Mouse (Mus musculus) megakaryocyte, embryonic 14.5 days (primary cell): Measurements from ENCODE around the gene Ep300. TPM values are rescaled to one million over a fixed set of nuclear protein-coding genes. Genes with fewer than 3 reads are reported as not detected.
"Not testable (repeated sequence)": the region's sequence is repeated elsewhere in the genome, so short reads cannot be mapped to it uniquely, and the experiment has no call there.

Source experiments
- H3K27me3 ChIP-seq: replicated peaks from 2 replicates; pipeline ENCODE3; 2012; ENCODE audit warnings: inconsistent platforms
- H3K36me3 ChIP-seq: replicated peaks from 2 replicates; pipeline ENCODE3; 2012; ENCODE audit warnings: low read length, inconsistent platforms, mixed read lengths
- H3K4me1 ChIP-seq: 2 replicates; pipeline ENCODE4 v1.6.1; 2012; ENCODE audit warnings: inconsistent platforms
- H3K4me3 ChIP-seq: replicated peaks from 2 replicates; pipeline ENCODE3; 2012; ENCODE audit warnings: moderate library complexity, mild to moderate bottlenecking, inconsistent platforms
- H3K9me3 ChIP-seq: 2 replicates; pipeline ENCODE4 v1.6.1; 2012; ENCODE audit warnings: inconsistent platforms
- FLI1 ChIP-seq: IDR thresholded peaks from 2 replicates; pipeline ENCODE4 v1.6.1; 2012; ENCODE audit warnings: low read length, inconsistent platforms, mixed read lengths
- GATA1 ChIP-seq: IDR thresholded peaks from 3 replicates; pipeline ENCODE4 v1.6.1; 2012; ENCODE audit warnings: mixed read lengths, low read length, inconsistent platforms, borderline replicate concordance
- polyA plus RNA-seq: library from polyadenylated mRNA; stranded (reverse); fragments of >175 nt; gene quantifications from 2 replicates; pipeline ENCODE4 v1.2.3, GENCODE M21; 2012; ENCODE audit warnings: low replicate concordance; ENCODE audit not compliant: insufficient read depth

Ep300 gene
- polyA plus RNA-seq, 1 experiment: 8.5 TPM

DNA sequence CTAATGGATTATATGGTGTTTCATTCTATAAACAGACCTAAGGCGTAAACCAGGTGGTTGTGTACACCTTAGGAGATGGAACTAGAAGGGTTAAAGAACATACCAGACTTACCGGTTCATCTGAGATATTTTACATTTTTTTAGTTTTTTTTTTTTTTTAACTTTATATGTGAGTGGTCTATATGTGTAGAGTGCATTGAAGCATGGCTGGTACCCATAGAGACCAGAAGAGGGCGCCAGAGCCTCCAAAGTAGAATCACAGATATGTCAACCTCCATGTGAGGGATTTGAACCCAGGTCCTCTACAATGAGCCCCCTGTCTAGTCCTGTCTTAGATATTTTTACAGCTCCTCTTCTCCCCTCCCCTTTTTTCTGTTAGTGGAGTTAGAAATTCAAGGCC is 112.7 kb downstream of the Ep300 start:
- H3K36me3 ChIP-seq: peaks cover 10% of the 10 kb centered on the region
- peaks cover 51% of the 10 kb centered on the region for H3K27me3 ChIP-seq
- no peak overlapping the region for H3K4me3 ChIP-seq
- TF ChIP-seq FLI1 (no peak), GATA1 (no peak)
- no peaks in the 10 kb centered on the region for H3K9me3 ChIP-seq
- peaks cover 30% of the 10 kb centered on the region for H3K4me1 ChIP-seq

DNA sequence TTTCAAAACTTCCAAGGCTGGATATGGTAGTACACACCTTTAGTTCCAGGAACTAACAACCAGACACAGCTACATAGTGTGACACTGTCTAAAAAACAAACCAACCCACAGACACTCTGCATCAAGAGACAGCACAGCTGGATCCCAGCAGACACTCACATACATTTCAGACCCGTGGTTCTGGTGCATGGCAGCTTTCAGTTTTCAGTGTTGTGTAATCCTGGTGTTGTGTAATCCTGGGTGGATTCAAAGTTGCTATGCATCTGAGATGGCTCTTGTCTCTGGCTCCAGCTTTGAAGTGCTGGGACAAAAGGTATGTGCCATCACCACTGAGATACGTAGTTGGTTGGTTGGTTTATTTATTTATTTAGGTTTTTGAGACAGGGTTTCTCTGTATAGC is 113.4 kb downstream of the Ep300 start:
- Histone ChIP-seq H3K9me3 (no peaks in the 10 kb centered on the region), H3K4me1 (peaks cover 25% of the 10 kb centered on the region), H3K4me3 (no peak overlapping the region), H3K36me3 (peaks cover 17% of the 10 kb centered on the region), H3K27me3 (peaks cover 44% of the 10 kb centered on the region)
- TF ChIP-seq GATA1: no peak
- no peak for TF ChIP-seq FLI1

DNA sequence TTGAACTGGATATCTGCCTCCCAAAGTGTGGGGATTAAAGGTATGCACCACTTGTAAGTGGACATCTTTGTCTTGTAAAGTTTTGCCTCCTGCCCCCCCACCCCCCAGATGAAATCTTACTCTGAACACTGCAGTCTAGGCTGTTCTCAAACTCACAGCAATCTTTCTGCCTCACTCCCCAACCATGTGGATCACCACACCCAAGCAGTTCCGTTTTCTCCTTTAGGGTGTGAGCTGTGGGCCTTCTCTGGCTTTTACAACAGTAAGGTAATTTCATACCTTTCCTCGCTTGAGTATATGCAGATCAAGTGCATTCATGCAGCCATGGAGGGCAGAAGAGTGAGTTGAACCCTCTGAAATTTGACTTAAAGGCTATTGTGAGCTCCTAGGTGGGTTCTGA is 115.0 kb downstream of the Ep300 start:
- no peak for TF ChIP-seq GATA1
- no peak for TF ChIP-seq FLI1
- Histone ChIP-seq H3K27me3 (peaks cover 28% of the 10 kb centered on the region), H3K9me3 (no peaks in the 10 kb centered on the region), H3K4me3 (no peak overlapping the region), H3K36me3 (peaks cover 33% of the 10 kb centered on the region), H3K4me1 (peaks cover 9% of the 10 kb centered on the region; the same call in 1 of the 2 replicates)

DNA sequence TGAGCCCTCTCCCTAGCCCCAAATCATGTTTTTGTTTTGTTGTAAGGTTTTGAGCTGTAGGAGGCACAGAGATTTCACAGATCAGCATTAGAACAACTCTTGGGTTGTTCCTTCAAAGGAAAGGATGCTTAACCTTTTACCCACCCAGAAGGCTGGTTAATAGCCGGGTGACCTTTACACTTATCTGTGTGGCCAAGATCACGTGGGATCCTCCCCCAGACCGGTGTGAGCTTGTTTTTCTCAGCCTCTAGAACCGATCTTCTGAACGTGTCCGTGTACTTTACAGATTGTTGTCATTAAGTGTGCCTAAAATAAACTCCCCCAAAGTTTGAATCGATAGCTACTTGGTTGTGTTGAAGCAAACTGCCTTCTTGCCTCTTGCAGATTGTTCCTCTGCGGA is 115.5 kb downstream of the Ep300 start:
- Histone ChIP-seq H3K4me1 (peaks cover 9% of the 10 kb centered on the region; the same call in 1 of the 2 replicates), H3K27me3 (peaks cover 24% of the 10 kb centered on the region), H3K36me3 (peaks cover 38% of the 10 kb centered on the region), H3K4me3 (no peak overlapping the region), H3K9me3 (no peaks in the 10 kb centered on the region)
- TF ChIP-seq GATA1: no peak
- no peak for TF ChIP-seq FLI1

DNA sequence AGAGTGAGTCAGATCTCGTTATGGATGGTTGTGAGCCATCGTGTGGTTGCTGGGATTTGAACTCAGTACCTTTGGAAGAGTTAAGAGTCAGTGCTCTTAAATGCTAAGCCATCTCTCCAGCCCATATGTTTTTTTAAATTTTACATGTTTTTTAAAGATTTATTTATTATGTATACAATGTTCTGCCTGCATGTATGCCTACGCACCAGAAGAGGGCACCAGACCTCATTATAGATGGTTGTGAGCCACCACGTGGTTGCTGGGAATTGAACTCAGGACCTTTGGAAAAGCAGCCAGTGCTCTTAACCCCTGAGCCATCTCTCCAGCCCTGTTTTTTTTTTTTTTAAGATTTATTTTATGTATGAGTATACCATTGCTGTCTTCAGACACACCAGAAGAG is 116.2 kb downstream of the Ep300 start:
- H3K4me1 ChIP-seq, H3K4me3 ChIP-seq, H3K9me3 ChIP-seq: not testable (repeated sequence)
- peaks cover 45% of the 10 kb centered on the region for H3K36me3 ChIP-seq
- peaks cover 16% of the 10 kb centered on the region for H3K27me3 ChIP-seq

Other genes starting within 250 kb of the Ep300 start
- gene Slc25a17, start 224.5 kb upstream of the Ep300 start, polyA plus RNA-seq: 3.7 TPM in 1 of 2 replicates, not detected in the other
- 33.7 and 151 TPM in 2 replicates for gene St13, start 185.3 kb upstream of the Ep300 start, polyA plus RNA-seq
- gene Xpnpep3, start 185.2 kb upstream of the Ep300 start, polyA plus RNA-seq: 0.21 and 3.4 TPM in 2 replicates
- not detected in 2 replicates for gene Dnajb7, start 177.1 kb upstream of the Ep300 start, polyA plus RNA-seq
- 14.1 and 67.6 TPM in 2 replicates for gene Rbx1, start 119.1 kb upstream of the Ep300 start, polyA plus RNA-seq
- gene L3mbtl2, start 78.5 kb downstream of the Ep300 start, polyA plus RNA-seq: 3.1 and 6.9 TPM in 2 replicates
- not detected in 2 replicates for gene Chadl, start 111.9 kb downstream of the Ep300 start, polyA plus RNA-seq
- gene Zc3h7b, start 159.7 kb downstream of the Ep300 start, polyA plus RNA-seq: 15.0 and 23.1 TPM in 2 replicates
- 150 and 284 TPM in 2 replicates for gene Rangap1, start 160.2 kb downstream of the Ep300 start, polyA plus RNA-seq
- 6.1 and 10.8 TPM in 2 replicates for gene Tef, start 217.1 kb downstream of the Ep300 start, polyA plus RNA-seq